Mouse (Mus musculus) lung, postnatal 0 days (tissue): ENCODE measurements around the gene Ddx58. TPM values are rescaled to one million over a fixed set of nuclear protein-coding genes. Genes with fewer than 3 reads are reported as not detected.

ENCODE experiments used
- ATAC-seq: fragments of 200-750 bp; cut with Nextera tagmentation; 2 replicates; pipeline ENCODE4 v1.8.0; 2017; ENCODE audit warnings: moderate library complexity
- DNase-seq: peaks from one replicate; pipeline ENCODE4 v3.0.0-alpha.2; 2016; ENCODE audit warnings: low spot score
- H3K27ac ChIP-seq: fragments of 300-500 bp; sonication (generic); 2 replicates; pipeline ENCODE4 v1.5.1; 2014; ENCODE audit warnings: antibody characterized with exemption, mild to moderate bottlenecking, low read length, mixed read lengths
- H3K27me3 ChIP-seq: fragments of 300-500 bp; sonication (generic); replicated peaks from 2 replicates; pipeline ENCODE4 v1.6.1; 2014; ENCODE audit warnings: low read length, mixed read lengths; ENCODE audit not compliant: insufficient read depth
- H3K36me3 ChIP-seq: fragments of 300-500 bp; sonication (generic); 2 replicates; pipeline ENCODE4 v1.6.1; 2014; ENCODE audit warnings: low read length, mixed read lengths; ENCODE audit not compliant: insufficient read depth
- H3K4me1 ChIP-seq: fragments of 300-500 bp; sonication (generic); 2 replicates; pipeline ENCODE4 v1.6.1; 2014; ENCODE audit warnings: antibody characterized with exemption, low read depth, low read length, mixed read lengths; ENCODE audit not compliant: insufficient read depth
- H3K4me2 ChIP-seq: fragments of 300-500 bp; sonication (generic); replicated peaks from 2 replicates; pipeline ENCODE4 v1.6.1; 2014; ENCODE audit warnings: low read depth, mild to moderate bottlenecking, low read length, moderate library complexity, mixed read lengths
- H3K4me3 ChIP-seq: fragments of 300-500 bp; sonication (generic); 2 replicates; pipeline ENCODE4 v1.5.1; 2014; ENCODE audit warnings: low read depth, low read length
- H3K9ac ChIP-seq: fragments of 300-500 bp; sonication (generic); replicated peaks from 2 replicates; pipeline ENCODE4 v1.6.1; 2014; ENCODE audit warnings: low read depth, mild to moderate bottlenecking
- H3K9me3 ChIP-seq: fragments of 300-500 bp; sonication (generic); 2 replicates; pipeline ENCODE4 v1.6.1; 2016; ENCODE audit warnings: low read length, mixed read lengths
- CTCF ChIP-seq: IDR thresholded peaks from 2 replicates; pipeline ENCODE4 v1.5.1; 2016; ENCODE audit warnings: antibody characterized with exemption, mild to moderate bottlenecking
- EP300 ChIP-seq: IDR thresholded peaks from 2 replicates; pipeline ENCODE4 v1.6.1; 2016; ENCODE audit warnings: antibody characterized with exemption, mild to moderate bottlenecking, control low read depth
- WGBS: fragments of 180-500 bp; shearing (Covaris S2); extraction: QIAGEN DNeasy Blood & Tissue Kit; methylation state at CpG from one replicate; pipeline ENCODE4 v1.1.7; 2014; 5-methylcytosine and 5-hydroxymethylcytosine counted together
- polyA plus RNA-seq: library from polyadenylated mRNA; unstranded; fragments of >200 nt; fragmentation: Nextera tagmentation; extraction: Ambion mirVana; gene quantifications from 2 replicates; pipeline ENCODE4 v1.2.1, GENCODE M21; 2015

Ddx58 gene
- polyA plus RNA-seq, 1 experiment from 2014 or later = 15.3 TPM

- Histone ChIP-seq H3K9me3 (no peaks in the 10 kb centered on the region), H3K36me3 (peaks cover 3% of the 10 kb centered on the region; the same call in 1 of the 2 replicates), H3K27ac (no peak overlapping the region), H3K4me2 (no peak overlapping the region), H3K27me3 (no peaks in the 10 kb centered on the region), H3K9ac (no peak overlapping the region), H3K4me3 (no peak overlapping the region), H3K4me1 (no peaks in the 10 kb centered on the region)
- 58% methylated on average over 3 of the region's 3 CpGs for WGBS
- TF ChIP-seq CTCF (peak; percentile 23; the same call in 1 of the 2 replicates), EP300 (no peak)
- DNase-seq = no peak
- no peak for ATAC-seq
Measured at GRCm38 (mm10) chr4:40217910-40218309, 21.7 kb downstream of the Ddx58 start.

DNA sequence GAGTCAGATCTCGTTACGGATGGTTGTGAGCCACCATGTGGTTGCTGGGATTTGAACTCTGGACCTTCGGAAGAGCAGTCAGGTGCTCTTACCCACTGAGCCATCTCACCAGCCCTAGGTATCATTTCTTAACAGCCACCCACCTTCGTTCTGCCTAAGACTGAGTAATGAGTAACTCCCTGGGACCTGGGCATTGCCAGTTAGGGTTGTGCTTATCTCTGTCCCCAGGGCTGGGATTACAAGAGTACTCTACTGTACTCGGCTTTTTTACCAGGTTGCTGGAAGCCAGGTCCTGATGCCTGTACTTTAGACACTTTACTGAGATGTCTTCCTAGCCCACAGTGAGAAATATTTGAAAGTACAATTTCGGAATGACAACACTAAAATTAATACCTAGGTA, 27.5 kb downstream of the Ddx58 start:
- no peak for TF ChIP-seq CTCF
- no peak for TF ChIP-seq EP300
- Histone ChIP-seq H3K4me1 (no peaks in the 10 kb centered on the region), H3K27me3 (no peaks in the 10 kb centered on the region), H3K27ac (no peak overlapping the region), H3K9me3 (no peaks in the 10 kb centered on the region), H3K4me3 (no peak overlapping the region), H3K4me2 (no peak overlapping the region), H3K36me3 (peaks cover 19% of the 10 kb centered on the region), H3K9ac (no peak overlapping the region)
- DNase-seq = no peak
- no peak for ATAC-seq
- 87% methylated on average over 4 of the region's 6 CpGs for WGBS

DNA sequence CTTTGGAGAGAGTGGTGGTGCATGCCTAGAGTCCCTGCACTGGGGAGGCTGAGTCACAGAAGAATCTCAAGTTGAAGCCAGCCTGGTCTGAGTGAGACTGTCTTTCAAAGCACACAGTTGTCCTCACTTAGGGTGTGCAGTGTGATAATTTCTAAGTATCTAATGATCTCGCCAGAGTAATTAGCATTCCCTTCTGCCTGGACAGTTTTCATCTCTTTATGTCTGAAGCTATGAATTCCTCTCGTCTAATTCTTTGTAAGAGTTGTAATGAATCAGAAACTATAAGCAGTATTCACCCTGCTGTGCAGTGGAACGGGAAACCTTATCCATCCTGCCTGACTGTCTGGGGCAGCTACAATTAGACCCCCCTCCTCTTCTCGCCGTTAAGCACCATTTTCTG, 31.9 kb downstream of the Ddx58 start:
- Histone ChIP-seq H3K9ac (no peak overlapping the region), H3K4me1 (no peaks in the 10 kb centered on the region), H3K4me3 (no peak overlapping the region), H3K27ac (no peak overlapping the region), H3K9me3 (no peaks in the 10 kb centered on the region), H3K36me3 (peaks cover 22% of the 10 kb centered on the region; the same call in 1 of the 2 replicates), H3K4me2 (no peak overlapping the region), H3K27me3 (no peaks in the 10 kb centered on the region)
- 90% methylated on average over 5 of the region's 5 CpGs for WGBS
- TF ChIP-seq CTCF (no peak), EP300 (no peak)
- DNase-seq (no peak), ATAC-seq (no peak)

DNA sequence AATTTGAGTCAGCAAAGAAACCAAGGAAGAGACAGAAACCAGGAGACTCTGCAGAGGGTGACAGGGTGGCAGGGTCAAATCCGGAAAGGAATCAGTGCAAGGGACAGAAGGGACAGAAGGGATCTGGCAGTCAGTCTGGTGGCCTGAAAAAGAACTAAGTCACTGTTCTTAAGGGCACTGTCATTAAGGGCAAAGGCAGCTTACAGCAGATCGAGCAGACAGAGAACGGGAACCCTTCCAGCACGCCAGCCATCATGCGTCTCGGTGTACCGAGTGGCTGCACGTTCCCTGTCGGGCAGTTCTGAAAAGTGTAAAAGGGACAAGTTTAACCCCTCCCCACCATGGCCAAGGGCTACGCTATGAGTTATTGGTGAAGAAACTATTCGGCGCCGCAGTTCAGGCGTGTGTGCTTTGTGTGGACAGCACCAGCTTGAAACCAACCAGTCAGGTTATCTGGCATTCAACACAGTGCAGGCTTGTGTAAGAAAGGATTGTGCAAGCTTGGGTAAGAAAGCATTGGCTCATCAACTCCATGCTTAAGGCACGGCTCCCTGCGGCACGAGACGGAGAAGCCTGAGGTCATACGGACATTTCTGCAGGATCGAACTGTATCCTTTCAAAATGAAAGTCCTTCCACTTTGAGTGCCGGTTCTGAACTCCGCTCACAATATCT, 34.3 kb downstream of the Ddx58 start:
- Histone ChIP-seq H3K4me2 (no peak overlapping the region), H3K4me1 (no peaks in the 10 kb centered on the region), H3K27me3 (no peaks in the 10 kb centered on the region), H3K9ac (no peak overlapping the region), H3K9me3 (no peaks in the 10 kb centered on the region), H3K4me3 (no peak overlapping the region), H3K27ac (0 out of 2 replicates have a peak overlapping the region, but pooled peaks have one; percentile 14), H3K36me3 (peaks cover 20% of the 10 kb centered on the region; the same call in 1 of the 2 replicates)
- no peak for TF ChIP-seq CTCF
- no peak; the same call in 1 of the 2 replicates for TF ChIP-seq EP300
- 81% methylated on average over 22 of the region's 22 CpGs for WGBS
- peak; percentile 62 for DNase-seq
- ATAC-seq = peak; percentile 87

GRCm38 (mm10) chr4:40204374-40204773, 35.3 kb downstream of the Ddx58 start:
- H3K27ac ChIP-seq = peak overlapping the region; percentile 14; the same call in 1 of the 2 replicates
- H3K4me2 ChIP-seq = no peak overlapping the region
- DNase-seq (peak; percentile 69), ATAC-seq (peak; percentile 65)
- 0 out of 2 replicates have a peak, but pooled peaks cover 12% of the 10 kb centered on the region for H3K36me3 ChIP-seq
- no peak overlapping the region for H3K4me3 ChIP-seq
- no peaks in the 10 kb centered on the region for H3K27me3 ChIP-seq
- WGBS = 74% methylated on average over 3 of the region's 3 CpGs
- H3K9ac ChIP-seq = no peak overlapping the region
- H3K9me3 ChIP-seq = no peaks in the 10 kb centered on the region
- TF ChIP-seq CTCF (no peak), EP300 (no peak)
- H3K4me1 ChIP-seq = no peaks in the 10 kb centered on the region

DNA sequence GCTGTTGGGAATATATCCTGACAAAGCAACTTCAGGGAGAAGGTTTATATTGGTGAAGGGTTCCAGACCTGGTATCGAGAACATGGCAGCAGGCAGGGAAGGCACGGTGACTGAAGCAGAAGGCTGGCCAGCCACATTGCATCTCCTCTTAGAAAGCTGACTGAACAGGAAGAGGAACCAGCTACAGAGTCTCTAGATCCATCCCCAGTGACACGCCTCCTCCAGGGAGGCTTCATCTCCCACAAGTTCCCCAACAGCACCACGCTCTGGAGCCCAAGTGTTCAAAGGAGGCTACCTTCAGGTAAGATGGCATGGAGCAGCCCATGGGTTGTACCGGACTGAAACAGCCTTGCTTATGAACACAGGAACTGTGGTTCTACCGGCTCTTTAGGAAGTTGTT, 37.4 kb downstream of the Ddx58 start:
- DNase-seq (no peak), ATAC-seq (no peak)
- no peak overlapping the region for H3K27ac ChIP-seq
- H3K4me1 ChIP-seq = no peaks in the 10 kb centered on the region
- H3K4me3 ChIP-seq = no peak overlapping the region
- no peak overlapping the region for H3K4me2 ChIP-seq
- WGBS = 91% methylated on average over 6 of the region's 6 CpGs
- TF ChIP-seq EP300 (no peak), CTCF (no peak)
- peaks cover 9% of the 10 kb centered on the region; the same call in 1 of the 2 replicates for H3K36me3 ChIP-seq
- H3K27me3 ChIP-seq = no peaks in the 10 kb centered on the region
- H3K9ac ChIP-seq = no peak overlapping the region
- no peaks in the 10 kb centered on the region for H3K9me3 ChIP-seq
